Mouse (Mus musculus) mouse embryonic stem cell (cell line): Measurements from ENCODE around the gene Eif3c.

Experiments used
- in situ Hi-C, 2 experiments: fragments of 300-500 bp; cut with MboI; formaldehyde crosslinking; loops; 1 replicate in 1 of 2; 3 replicates in 1 of 2; pipeline ENCODE4 v1.14.3; 2019 to 2020; ENCODE audit warnings: low sequenced_read_pairs in 2 of 2, low pct_unique_long_range_greater_than_20kb in 1 of 2, mixed read lengths in 1 of 2; ENCODE audit not compliant: unreplicated experiment in 1 of 2

The Eif3c gene

DNA sequence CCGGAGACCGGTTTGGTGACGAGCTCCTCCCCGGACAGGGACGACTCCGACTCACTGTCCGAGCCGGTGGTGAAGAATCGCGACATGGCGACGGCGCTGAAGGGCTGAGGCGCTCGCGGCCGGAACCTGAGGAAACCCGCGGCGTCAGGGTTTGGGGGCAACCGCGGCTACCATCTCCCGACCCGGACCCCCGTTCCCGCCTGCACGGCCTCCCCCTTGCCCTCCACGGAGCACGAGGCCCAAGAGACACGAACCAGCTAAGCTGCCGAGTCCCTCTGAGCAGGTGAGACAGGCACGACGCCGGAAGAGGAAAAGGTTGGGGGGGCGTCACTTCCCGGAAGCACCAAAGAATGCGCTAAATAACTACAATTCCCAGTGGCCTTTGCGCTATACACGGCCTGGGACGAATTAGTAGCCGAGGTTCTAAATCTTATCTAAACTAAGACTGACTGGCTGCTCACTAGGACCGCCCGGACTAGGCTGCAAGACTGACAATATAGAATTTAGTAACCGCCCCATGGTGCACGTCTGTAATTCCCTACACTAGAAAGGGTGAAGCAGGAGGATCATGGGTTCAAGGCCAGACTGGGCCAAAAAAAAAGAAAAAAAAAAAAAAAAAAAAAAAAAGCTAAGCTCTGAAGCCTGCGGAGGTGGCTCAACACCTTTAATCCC lies at the start of gene Eif3c:
Gene Eif3c (minus strand): TSS at position 318 of the 672 bp plus-strand sequence.
- in situ Hi-C loops = no loop called here

- in situ Hi-C loops = no loop called here
Observed at GRCm38 (mm10) chr7:126612736-126613135, 46.5 kb upstream of the Eif3c start.

DNA sequence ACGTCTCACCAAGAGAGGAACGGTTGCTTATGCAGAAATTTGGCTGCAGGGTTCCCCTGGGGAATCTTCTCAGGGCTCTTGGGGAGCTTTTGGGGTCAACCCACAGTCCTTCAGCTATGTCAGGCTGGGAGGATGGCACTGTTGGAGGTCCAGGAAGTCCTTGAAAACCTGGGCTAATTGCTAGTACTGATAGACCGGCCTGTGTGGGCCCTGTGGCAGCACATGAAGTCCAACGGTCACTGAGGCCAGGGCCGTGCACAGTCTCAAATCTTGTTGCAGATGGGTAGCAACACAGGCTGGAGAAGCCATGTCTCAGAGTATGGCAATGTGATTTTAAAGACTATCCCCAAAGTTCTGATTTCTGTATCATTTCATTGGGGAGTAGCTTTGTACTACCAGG lies 41.6 kb upstream of the Eif3c start:
- in situ Hi-C loops = no loop called here

DNA sequence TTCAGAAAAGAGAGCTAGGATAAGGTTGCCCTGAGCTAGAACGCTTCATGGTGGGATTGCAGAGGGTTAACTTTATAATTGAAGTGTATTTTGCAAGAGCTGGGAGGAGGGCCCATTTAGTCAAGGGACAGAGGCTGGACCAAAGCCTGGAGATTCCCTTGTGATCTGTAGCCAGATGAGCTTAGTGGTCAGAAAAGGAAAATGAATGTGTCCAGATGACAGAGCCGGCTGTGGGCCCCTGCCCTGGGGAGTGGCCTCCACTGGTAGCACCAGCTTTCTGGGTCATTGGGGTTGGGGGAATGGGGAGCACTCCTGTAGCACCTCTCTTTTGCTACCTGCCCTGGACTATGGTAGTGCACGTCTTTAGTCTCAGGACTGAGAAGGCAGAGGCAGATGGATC lies 40.9 kb upstream of the Eif3c start:
- in situ Hi-C loops = no loop called here

- in situ Hi-C loops = no loop called here
Observed at GRCm38 (mm10) chr7:126606611-126607010, 40.4 kb upstream of the Eif3c start.

GRCm38 (mm10) chr7:126602650-126603049 lies 36.4 kb upstream of the Eif3c start:
- in situ Hi-C loops = no loop called here

GRCm38 (mm10) chr7:126601896-126602295 lies 35.7 kb upstream of the Eif3c start:
- in situ Hi-C loops = no loop called here

DNA sequence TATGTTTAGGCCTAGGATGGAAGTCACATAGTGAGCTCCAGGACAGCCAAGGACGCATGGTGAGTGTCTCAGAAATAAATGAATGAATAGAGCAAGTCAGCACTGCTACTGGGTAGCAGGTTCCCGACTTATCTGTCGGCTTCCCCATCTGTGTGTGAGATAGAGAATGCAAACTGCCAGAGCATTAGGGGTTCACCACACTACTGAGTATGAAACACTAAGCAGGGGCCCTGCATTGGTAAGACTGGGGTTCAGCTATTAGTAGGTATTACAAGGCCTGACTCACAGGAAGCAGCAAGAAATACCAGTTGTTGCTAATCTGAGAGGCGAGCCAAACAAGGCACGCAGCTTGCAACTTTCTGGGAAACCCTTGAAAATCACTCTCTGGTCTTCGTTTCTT lies 32.7 kb upstream of the Eif3c start:
- in situ Hi-C loops = no loop called here

GRCm38 (mm10) chr7:126596414-126596813 lies 30.2 kb upstream of the Eif3c start:
- in situ Hi-C loops = no loop called here

GRCm38 (mm10) chr7:126595890-126596289 lies 29.7 kb upstream of the Eif3c start:
- in situ Hi-C loops = no loop called here

GRCm38 (mm10) chr7:126594862-126595561 lies 28.8 kb upstream of the Eif3c start, which contains the start of gene Il27:
Gene Il27 (minus strand): TSS chr7:126594941.
- in situ Hi-C loops = no loop called here

GRCm38 (mm10) chr7:126587779-126588178 lies 21.6 kb upstream of the Eif3c start:
- in situ Hi-C loops = loop anchor here in 1 of 2 experiments (5.0 kb wide), 1 partner anchor 45 kb away; the partner anchor contains the start of gene Nupr1

DNA sequence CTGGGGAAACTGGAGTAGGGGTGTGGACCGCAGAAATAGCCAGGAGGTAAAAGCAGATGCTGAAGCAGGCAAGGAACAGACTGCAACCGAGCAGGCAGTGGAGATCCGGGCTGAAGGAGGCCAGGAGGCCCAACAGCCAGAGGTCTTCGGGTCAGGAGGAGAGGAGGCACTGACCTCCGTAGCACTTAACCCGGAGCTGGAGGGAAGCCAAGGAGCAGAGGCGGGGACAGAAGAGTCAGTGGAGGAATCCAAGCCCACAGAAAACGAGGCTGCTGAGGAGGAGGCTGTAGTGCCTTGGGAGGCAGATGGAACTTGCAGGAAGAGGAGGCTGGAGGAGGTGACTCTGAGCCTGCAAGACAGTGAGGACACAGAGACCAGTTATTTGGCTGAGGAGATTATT lies 20.6 kb upstream of the Eif3c start:
- in situ Hi-C loops = loop anchor here in 1 of 2 experiments (5.0 kb wide), 1 partner anchor 45 kb away; the partner anchor contains the start of gene Nupr1

DNA sequence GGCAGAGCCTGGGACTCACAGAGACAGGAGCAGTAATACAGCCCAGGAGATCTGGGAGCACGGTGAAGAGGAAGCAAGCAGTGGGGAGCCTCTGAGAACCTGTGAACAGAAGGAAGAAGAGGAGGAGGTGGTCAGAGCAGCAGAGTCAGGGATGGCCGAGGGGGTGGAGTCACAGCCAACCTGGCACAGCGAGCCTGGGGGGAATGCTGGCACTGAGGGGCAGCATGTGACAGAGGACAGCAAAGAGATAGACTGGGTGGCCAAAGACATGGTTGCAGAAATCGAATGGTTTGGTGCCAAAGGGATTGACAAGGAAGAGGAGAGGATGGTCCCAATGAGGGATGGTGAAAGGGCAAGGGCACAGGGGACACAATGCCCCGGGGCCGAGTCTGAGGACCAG lies 19.5 kb upstream of the Eif3c start, which contains the start of gene Cln3:
Gene Cln3 (minus strand): TSS at position 101 of the 400 bp plus-strand sequence.
- in situ Hi-C loops = loop anchor here in 1 of 2 experiments (5.0 kb wide), 1 partner anchor 47 kb away; the partner anchor contains the start of gene Nupr1

DNA sequence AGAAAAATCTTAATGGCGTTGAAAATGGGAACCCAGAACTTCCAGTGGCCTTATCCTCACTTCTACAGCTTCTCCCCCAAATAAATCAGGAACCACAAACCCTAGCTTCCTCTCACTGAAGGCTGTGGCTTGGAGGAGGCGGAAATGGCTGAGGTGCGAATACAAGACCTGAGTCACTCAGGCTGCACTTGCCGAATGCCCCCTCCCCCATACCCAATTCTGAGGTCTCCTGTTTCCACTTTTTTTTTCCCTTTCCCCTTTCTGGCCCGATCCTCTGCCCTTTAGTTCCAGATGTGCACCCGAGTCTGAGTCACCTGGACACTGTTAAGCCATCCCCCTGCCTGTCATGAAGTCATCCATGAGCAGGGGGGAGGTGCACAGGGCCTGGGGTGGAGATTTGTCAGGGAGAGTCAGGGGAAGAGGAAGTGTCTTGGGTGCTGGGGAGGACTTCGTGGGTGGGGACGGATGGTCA lies 18.3 kb upstream of the Eif3c start, which contains the start of gene Apobr:
Gene Apobr (plus strand): TSS at position 437 of the 472 bp plus-strand sequence.
- in situ Hi-C loops = loop anchor here in 1 of 2 experiments (5.0 kb wide), 1 partner anchor 48 kb away; the partner anchor contains the start of gene Nupr1

GRCm38 (mm10) chr7:126583761-126584160 lies 17.6 kb upstream of the Eif3c start:
- in situ Hi-C loops = loop anchor here in 1 of 2 experiments (5.0 kb wide), 1 partner anchor 49 kb away; the partner anchor contains the start of gene Nupr1

DNA sequence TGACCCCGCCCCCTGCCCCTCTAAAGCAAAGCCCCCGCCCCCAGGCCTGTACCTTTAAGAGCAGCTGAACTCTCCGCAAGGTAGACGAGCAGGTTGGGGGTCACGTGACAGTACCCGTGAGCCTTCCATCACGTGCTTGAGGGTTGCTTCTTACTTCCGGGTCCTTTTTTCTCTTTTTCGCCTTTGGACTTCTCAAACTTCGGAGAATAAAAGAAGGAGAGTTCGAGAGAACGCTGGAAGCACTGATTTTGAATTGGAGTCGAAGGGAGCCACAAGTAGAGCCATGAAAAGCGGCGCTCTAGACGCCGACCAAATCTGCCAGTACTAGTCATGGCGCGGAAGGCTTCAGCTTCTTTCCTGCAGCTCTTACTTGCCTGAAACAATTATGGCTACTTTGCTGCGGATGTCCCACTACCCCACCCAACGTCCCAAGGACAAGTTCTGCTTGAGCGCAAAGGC lies 17.1 kb upstream of the Eif3c start:
- in situ Hi-C loops = loop anchor here in 1 of 2 experiments (5.0 kb wide), 1 partner anchor 49 kb away; the partner anchor contains the start of gene Nupr1

- in situ Hi-C loops = loop anchor here in 1 of 2 experiments (5.0 kb wide), 1 partner anchor 50 kb away; the partner anchor contains the start of gene Nupr1
Observed at GRCm38 (mm10) chr7:126582759-126583158, 16.5 kb upstream of the Eif3c start.

DNA sequence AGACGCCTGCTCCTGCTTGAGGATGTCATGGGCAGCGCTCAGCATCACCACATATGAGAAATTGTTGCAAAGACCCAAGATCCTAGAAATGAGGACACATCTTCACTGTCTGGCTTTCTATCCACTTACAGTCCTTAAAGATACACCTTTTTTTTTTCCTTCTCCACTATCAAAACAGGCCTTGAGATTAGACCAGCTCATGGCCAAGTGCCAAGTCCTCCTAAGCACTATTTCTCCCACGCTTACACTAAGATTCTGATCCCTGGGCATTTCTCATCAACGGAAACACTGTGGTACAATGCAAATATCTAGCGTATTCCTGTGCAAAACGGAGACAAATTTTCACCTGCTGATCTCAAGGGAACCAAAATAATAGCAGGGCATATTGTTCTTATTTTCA lies 15.4 kb upstream of the Eif3c start:
- in situ Hi-C loops = loop anchor here in 1 of 2 experiments (5.0 kb wide), 1 partner anchor 51 kb away; the partner anchor contains the start of gene Nupr1
